Mouse (Mus musculus) CD4-positive, CD25-positive, alpha-beta regulatory T cell, adult 2 months (primary cell): ENCODE results near the gene Perp.

Experiments
- DNase-seq: peaks from one replicate; pipeline ENCODE4 v3.0.0-alpha.2; 2012; ENCODE audit warnings: low read depth, low spot score

Gene Perp

DNA sequence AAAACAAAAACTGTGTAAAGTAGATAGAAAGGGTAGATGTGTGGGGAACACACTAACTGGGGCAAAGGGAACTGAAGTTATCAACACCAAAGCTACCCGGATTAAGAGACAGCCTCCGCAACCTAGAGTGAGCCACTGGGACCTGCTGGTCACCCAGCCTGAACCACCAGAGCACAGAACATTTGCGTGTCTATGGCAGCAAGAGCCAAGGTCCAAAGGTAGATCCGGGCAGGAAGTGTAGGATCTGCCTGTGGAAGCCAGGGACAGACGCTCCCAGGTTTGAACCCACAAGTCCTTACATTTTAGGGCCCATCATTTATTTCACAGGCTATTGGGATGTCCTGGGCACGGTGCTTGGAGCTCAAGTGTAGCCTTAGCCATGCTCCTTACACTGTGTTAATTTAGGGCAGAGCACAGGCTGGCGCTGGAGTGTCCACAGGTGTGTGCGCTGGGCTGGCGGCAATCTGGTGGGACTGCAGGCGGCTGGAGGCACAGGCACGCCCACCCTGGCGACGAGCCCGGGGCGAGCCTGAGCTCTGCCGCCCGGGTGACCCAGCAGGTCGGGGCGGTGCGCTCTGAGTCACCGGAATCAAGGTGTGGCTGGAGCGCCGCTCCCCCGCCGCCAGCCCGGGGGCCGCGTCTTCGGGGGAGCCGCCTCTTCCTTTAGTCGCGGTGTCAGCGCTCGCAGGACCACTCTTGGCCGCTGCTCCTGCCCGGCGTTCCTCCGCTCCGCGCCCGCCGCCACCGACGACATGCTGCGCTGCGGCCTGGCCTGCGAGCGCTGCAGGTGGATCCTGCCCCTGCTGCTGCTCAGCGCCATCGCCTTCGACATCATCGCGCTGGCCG lies at the start of gene Perp:
Gene Perp, plus strand, starts transcription at position 580 of the 846 bp plus-strand sequence.
- peak; percentile 51 for DNase-seq

GRCm38 (mm10) chr10:18811751-18812150 lies 33.1 kb upstream of the Perp start:
- DNase-seq, result no peak

DNA sequence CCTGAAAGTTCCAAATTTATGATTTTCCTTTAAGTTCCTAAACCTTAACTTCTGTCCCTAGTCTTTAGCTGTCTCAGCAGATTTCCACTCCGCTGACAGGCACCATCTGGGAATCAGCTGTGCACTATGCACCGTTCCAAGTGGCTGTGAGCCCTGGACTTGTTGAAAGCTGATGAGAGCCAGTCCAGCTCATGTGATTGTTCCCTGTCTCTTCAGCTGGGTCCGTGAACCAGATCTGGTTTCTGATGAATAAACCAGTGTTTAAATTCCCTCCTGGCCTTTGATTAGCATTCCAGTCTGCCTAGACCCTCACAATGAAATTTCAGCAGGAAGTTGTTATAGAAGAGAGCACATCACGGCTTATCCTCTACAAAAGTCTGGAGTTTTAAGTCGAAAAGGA lies 28.3 kb upstream of the Perp start:
- no peak for DNase-seq

DNA sequence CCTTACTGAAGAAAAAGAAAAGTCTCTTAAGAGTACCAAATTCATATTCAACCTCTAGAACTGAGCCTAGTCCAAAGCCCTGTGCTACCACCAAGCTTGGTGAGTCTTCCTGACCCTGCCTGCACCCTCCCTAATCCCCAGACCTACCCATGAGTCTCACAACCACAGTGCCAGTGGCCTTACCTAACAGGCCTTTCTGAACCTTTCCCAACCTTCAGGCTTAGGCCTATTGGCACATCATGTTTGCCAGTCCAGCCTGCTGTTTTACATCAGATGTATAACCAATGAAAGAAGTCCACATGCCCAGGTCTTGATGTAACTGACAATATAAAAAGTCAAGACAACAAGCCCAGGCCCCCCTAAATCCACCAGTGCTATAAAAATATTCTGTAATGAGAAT lies 19.7 kb upstream of the Perp start:
- no peak for DNase-seq

DNA sequence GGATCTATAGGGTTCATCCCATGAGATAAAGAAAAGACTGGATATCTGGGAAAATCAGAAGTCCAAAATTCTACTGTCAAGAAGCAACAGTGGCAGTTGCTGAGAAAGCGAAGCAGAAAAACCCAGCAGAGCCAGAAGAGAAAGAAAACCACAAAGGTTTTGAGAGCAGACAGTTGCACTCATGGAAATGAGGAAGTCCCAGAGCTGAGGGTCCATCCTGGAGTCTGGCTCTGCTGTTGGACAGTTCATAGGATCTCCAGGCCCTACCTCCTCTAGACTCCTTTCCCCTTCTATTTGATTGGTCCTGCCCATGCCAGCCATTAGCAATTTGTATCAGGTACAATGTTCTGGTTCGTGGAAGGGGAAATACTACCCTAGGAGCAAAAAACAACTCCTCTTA lies 18.7 kb upstream of the Perp start:
- DNase-seq, result no peak

DNA sequence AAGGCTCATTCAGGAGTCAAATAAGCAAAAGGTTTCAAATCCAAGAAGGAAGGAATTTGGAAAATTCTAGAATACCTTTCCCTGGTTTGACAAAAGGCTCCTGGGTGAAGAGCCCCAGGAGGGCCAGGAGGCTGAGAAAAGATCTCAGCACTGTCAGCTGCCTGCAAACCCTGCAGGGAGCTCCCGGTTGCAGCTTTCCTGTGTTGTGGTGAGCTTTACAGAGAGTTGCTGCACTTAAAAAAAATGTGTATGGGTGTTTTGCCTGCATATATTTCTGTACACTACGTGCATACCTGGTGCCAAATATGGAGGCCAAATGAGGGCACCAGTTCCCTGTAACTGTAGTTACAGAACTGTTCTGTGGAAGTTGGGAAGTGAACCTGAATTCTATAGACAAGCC lies 16.9 kb upstream of the Perp start:
- DNase-seq, result no peak

GRCm38 (mm10) chr10:18830359-18830758 lies 14.5 kb upstream of the Perp start:
- no peak for DNase-seq

- no peak for DNase-seq
Measured at GRCm38 (mm10) chr10:18831823-18832222, 13.0 kb upstream of the Perp start.

DNA sequence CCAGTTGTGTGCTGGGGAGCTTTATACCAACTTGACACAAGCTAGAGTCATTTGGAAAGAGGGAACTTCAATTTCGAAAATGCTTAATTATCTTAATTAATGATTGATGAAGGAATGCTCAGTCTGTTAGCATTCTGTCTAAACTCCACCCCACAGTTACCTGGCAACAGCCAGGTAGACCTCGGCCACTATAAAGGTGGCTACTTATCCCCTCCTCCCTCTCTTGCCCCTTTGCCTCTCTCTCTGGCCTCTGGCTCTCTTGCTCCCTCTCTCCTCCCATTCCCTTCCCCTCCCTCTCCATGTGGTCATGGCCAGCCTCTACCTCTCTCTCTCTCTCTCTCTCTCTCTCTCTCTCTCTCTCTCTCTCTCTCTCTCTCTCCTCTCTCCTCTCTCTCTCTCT lies 10.4 kb upstream of the Perp start:
- no peak for DNase-seq

GRCm38 (mm10) chr10:18835684-18836479 lies 8.9 kb upstream of the Perp start:
- DNase-seq, result peak; percentile 68

DNA sequence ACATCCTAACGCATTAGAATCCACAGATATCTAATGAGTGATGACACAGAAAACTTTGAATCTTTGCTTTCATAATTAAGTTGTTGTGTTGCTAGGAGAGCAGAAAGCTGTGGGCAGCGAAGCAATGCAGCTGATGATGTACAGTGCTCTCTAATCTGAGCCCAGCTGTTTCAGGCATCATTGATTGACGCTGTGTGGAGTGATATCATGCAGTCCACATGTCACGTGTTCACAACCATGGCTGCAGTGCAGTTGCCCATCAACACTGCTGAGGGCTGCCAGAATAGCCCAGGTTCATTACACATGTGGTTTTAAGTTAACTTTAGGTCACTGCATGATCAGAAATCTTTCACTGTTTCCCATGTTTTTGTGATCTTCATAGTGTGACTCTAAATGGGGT lies 5.3 kb upstream of the Perp start:
- DNase-seq, result no peak

- no peak for DNase-seq
Measured at GRCm38 (mm10) chr10:18840736-18841135, 4.1 kb upstream of the Perp start.

- no peak for DNase-seq
Measured at GRCm38 (mm10) chr10:18845287-18845662, 455 bp downstream of the Perp start.

- DNase-seq, result no peak
Measured at GRCm38 (mm10) chr10:18845711-18846110, 891 bp downstream of the Perp start.

DNA sequence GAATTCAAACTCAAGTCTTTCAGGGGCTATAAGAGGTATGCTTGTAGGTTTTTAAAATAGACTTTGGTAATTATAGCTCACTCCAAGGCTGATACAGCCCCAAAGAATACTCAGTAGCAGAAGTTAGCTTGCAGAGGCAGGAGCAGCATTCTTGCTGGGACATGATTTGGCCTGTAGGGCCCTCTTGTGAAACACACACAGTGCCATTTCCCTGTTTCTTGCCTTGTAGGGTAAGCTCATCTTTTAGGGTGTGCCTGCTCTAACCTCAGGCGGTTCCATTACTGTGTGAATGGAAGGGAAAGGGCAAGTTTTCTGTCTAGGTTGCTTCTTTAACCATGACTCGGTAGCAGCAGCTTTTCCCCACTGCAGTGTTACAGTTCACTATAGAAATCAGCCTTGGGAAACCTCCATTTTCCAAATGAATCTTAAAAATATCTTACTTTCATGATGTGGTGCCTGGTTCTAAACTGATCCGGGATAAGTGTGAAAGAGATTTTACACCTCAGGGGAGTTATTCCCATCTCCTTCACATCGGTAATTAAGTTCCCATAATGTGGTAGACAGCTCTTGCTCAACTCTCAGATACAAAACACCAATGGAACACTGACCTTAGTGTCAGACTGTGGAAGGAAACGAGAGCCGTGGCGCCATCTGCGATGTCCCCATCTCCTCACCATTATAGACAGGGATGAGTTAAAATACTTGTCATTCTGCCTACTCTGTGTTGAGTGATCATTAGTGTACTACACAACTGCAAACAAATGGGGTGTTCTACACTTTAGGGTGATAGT lies 1.8 kb downstream of the Perp start:
- no peak for DNase-seq

DNA sequence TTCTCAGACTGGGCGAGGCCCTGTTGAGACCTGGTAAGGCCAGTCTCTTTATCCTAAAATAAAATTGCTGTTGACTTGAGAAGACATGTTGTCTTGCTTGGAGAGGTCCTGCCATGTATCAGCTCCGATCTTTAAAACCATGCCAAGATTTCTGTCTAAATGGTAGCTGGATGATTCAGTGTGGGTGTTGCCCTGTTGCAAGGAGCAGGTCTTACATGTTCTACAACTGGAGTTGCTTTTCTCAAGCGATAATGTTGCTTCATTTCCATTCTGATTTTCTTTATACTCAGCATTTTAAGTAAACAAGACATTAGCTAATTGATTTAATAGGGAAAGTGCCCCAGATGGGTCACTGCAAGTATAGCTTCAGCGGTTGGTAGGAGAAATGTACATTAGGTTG lies 5.4 kb downstream of the Perp start:
- DNase-seq, result no peak

DNA sequence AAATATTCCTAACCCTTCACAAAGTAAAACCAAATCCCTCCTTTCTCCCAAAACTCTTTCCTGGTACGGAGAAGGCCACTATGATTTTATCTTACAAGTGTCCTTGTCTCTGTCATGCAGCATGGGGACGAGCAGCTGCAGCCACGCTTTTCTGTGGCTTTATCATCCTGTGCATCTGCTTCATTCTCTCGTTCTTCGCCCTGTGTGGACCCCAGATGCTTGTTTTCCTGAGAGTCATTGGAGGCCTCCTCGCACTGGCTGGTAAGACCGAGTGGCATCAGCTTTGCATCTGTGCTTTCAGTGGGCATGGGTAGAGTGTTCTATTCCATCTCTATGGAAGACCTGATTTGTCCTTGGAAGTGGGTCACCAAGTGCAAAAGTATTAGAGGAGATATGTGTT lies 8.6 kb downstream of the Perp start:
- no peak for DNase-seq

- no peak for DNase-seq
Measured at GRCm38 (mm10) chr10:18857244-18857643, 12.4 kb downstream of the Perp start.

DNA sequence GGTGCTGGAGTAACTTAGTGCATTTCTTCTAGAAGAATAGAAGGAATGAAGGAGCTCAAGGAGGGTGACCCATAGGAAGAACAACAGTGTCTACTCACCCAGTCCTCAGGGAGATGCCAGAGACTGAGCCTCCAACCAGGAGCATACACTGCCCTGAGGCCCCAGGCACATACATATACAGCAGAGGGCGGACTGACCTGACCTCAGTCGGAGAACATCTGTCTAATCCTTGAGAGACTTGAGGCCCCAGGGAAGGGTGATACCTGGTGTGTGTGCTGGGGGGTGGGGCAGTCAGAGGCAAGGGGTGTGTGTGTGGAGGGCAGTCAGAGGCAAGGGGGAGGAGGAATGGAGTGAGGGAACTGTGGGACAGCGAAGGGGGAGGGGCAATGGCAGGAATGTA lies 14.8 kb downstream of the Perp start:
- DNase-seq, result no peak

GRCm38 (mm10) chr10:18860119-18860824 lies 15.5 kb downstream of the Perp start:
- DNase-seq, result no peak

DNA sequence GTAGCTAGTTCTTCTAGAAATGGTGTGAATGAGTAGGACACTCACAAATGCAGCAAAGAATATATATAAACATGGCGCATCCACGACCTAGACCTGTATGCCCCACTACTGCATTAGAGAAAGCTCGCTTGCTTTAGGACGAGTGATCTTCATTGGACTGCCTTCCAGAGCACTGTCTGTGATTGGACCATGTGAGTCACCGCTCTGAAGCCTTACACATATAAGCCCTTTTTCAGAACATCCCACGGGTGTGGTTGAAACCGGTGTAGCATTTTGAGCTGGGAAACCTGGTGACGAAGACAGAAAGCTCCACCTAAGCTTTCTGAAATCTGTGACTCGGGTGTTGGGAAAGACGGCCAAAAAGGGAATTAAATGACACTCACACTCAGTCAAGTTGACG lies 16.0 kb downstream of the Perp start:
- DNase-seq, result peak; percentile 15

DNA sequence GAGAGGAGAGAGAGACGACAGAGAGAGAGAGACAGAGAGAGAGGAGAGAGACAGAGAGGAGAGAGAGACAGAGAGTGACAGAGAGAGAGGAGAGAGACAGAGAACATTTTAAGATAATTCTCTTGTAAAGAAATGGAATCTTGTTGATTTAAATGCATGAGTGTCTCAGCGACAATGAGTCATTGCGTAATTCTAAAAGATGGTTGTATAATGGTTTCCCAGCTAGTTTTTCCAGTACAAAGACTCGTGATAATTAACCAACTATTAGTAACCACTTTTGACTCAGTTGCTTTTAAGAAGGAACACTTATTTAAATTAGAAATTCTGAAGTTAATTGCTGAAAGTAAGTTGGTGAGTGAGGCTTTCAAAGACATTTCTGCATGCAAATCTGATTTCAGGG lies 16.6 kb downstream of the Perp start:
- no peak for DNase-seq
